Mouse (Mus musculus): ENCODE measurements around the gene Cnn1. TPM values are rescaled to one million over a fixed set of nuclear protein-coding genes. Genes with fewer than 3 reads are reported as not detected.

Cnn1 gene
- total and polyA plus RNA-seq, 3 experiments: 0.06 to 0.19 TPM; not detected in 1

DNA sequence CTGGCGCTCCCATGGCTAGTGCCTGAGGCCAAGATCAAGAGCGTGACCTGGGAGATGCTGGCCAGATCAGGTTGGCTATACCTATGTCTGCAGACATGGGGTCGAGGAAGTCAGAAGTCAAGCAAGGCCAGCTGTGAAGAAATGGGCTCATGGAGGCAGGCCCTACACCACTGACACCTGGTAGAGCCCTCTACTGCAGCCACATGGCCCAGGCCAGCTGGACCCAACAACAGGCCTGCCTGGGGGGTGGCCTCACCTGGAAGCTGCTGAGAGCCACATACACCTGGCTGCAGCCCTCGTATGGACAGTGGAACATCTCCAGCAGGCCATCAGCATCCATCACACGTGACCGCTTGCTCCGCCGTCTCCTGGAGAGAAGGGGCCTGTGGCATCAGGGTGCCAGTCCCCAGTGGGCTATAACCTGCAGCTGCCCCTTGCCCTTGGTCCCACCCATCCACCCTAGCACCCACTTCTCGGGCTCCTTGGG lies 41.9 kb upstream of the Cnn1 start:
- Histone ChIP-seq H3K36me3 (ENCODE audit: control insufficient read depth in 1 of 2, insufficient read depth in 2 of 2, low read length in 2 of 2) (peaks cover 0 to 7% of the 10 kb centered on the region in 2 experiments; a peak in 2 of 4 replicates), H3K4me3 (ENCODE audit: control insufficient read depth in 1 of 2, insufficient read depth in 1 of 2, low read depth in 2 of 2, low read length in 2 of 2) (no peak overlapping the region), H3K9me3 (replicated peaks; ENCODE audit: insufficient read depth, low read length) (no peaks in the 10 kb centered on the region), H3K27me3 (ENCODE audit: control insufficient read depth in 1 of 2, insufficient read depth in 2 of 2, low read length in 2 of 2) (no peaks in the 10 kb centered on the region), H3K79me2 (ENCODE audit: control insufficient read depth, insufficient read depth, low read length, poor library complexity) (no peaks in the 10 kb centered on the region), H3K4me1 (ENCODE audit: control insufficient read depth in 1 of 2, insufficient read depth in 2 of 2, low read length in 2 of 2) (no peaks in the 10 kb centered on the region), H3K9ac (ENCODE audit: control insufficient read depth, low read depth, low read length, poor library complexity, severe bottlenecking) (no peak overlapping the region), H3K27ac (ENCODE audit: control insufficient read depth, low read depth, low read length) (no peak overlapping the region)
- TF ChIP-seq TAL1 (IDR thresholded peaks at IDR 0.05; ENCODE audit: low read length) (no peak), POLR2AphosphoS2 (IDR thresholded peaks at IDR 0.05; ENCODE audit: low read length) (no peak), MAFK (IDR thresholded peaks at IDR 0.05; ENCODE audit: borderline replicate concordance, low read depth, low read length) (no peak), SIN3A (IDR thresholded peaks at IDR 0.05; ENCODE audit: low read length) (no peak), RAD21 (IDR thresholded peaks at IDR 0.05; ENCODE audit: low read depth, low read length) (no peak), MXI1 (IDR thresholded peaks at IDR 0.05; ENCODE audit: low read depth, low read length) (no peak), POLR2AphosphoS5 (IDR thresholded peaks at IDR 0.05; ENCODE audit: borderline replicate concordance, low read depth, low read length) (no peak), TBP (IDR thresholded peaks at IDR 0.05; ENCODE audit: low read depth, low read length) (no peak), HCFC1 (IDR thresholded peaks at IDR 0.05; ENCODE audit: low read depth, low read length) (no peak), EP300 (IDR thresholded peaks at IDR 0.05; ENCODE audit: low read depth in 1 of 2, low read length in 2 of 2) (no peak)
- DNase-seq (ENCODE audit: low read depth, low spot score): no peak

DNA sequence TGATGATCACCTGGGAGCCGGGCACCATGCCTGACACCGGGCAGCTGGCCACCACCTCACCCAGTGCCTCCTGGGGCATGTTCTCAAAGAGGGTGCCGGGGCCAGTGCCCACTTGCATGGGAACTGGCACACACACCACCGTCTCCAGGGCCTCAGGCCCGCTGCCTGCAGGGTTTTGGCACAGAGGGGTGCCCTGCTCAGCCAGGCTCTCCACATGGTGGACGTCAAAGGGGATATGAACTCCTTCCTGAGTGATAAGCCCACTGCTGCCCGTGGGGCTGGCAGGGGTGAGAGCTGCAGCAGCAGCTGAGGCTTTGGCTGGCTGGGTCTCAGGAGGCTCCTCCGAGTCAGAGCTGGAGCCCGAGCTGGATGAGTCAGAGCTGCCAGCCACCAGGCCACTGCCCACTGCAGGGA lies 41.0 kb upstream of the Cnn1 start:
- no peak for DNase-seq (ENCODE audit: low read depth, low spot score)
- no peak overlapping the region for H3K4me3 ChIP-seq (ENCODE audit: control insufficient read depth in 1 of 2, insufficient read depth in 1 of 2, low read depth in 2 of 2, low read length in 2 of 2)
- no peak overlapping the region for H3K27ac ChIP-seq (ENCODE audit: control insufficient read depth, low read depth, low read length)
- peaks cover 0 to 7% of the 10 kb centered on the region in 2 experiments; a peak in 2 of 4 replicates for H3K36me3 ChIP-seq (ENCODE audit: control insufficient read depth in 1 of 2, insufficient read depth in 2 of 2, low read length in 2 of 2)
- no peak overlapping the region for H3K9ac ChIP-seq (ENCODE audit: control insufficient read depth, low read depth, low read length, poor library complexity, severe bottlenecking)
- H3K79me2 ChIP-seq (ENCODE audit: control insufficient read depth, insufficient read depth, low read length, poor library complexity): no peaks in the 10 kb centered on the region
- TF ChIP-seq NRF1 (IDR thresholded peaks at IDR 0.05; ENCODE audit: insufficient read depth, low read depth, low read length, poor library complexity, severe bottlenecking) (no peak), KAT2A (conservative IDR thresholded peaks at IDR 0.05; ENCODE audit: low read depth, low read length) (no peak), MYB (IDR thresholded peaks at IDR 0.05; ENCODE audit: low read depth, low read length) (no peak), POLR2A (IDR thresholded peaks at IDR 0.05; ENCODE audit: control insufficient read depth in 1 of 2, insufficient read depth in 1 of 2, low read depth in 1 of 2, low read length in 2 of 2, poor library complexity in 1 of 2) (no peak), JUND (IDR thresholded peaks at IDR 0.05; ENCODE audit: low read depth, low read length) (no peak), RCOR1 (IDR thresholded peaks at IDR 0.05; ENCODE audit: low read depth, low read length) (no peak), CHD2 (IDR thresholded peaks at IDR 0.05; ENCODE audit: low read length) (no peak), EP300 (IDR thresholded peaks at IDR 0.05; ENCODE audit: low read depth in 1 of 2, low read length in 2 of 2) (no peak), USF1 (IDR thresholded peaks at IDR 0.05; ENCODE audit: low read depth, low read length) (no peak), HCFC1 (IDR thresholded peaks at IDR 0.05; ENCODE audit: low read depth, low read length) (no peak), GATA1 (IDR thresholded peaks at IDR 0.05; ENCODE audit: low read depth, low read length) (no peak), CTCF (IDR thresholded peaks at IDR 0.05 in 2 of 3, conservative IDR thresholded peaks at IDR 0.05 in 1 of 3; ENCODE audit: control insufficient read depth in 1 of 3, insufficient read depth in 1 of 3, low read depth in 2 of 3, low read length in 3 of 3, poor library complexity in 1 of 3, severe bottlenecking in 1 of 3) (no peak), UBTF (IDR thresholded peaks at IDR 0.05; ENCODE audit: borderline replicate concordance, insufficient read depth, low read depth, low read length) (no peak), RAD21 (IDR thresholded peaks at IDR 0.05; ENCODE audit: low read depth, low read length) (no peak), TAL1 (IDR thresholded peaks at IDR 0.05; ENCODE audit: low read length) (no peak), ZMIZ1 (IDR thresholded peaks at IDR 0.05; ENCODE audit: low read depth, low read length) (no peak), USF2 (IDR thresholded peaks at IDR 0.05; ENCODE audit: borderline replicate concordance in 1 of 2, insufficient read depth in 1 of 2, low read depth in 1 of 2, low read length in 2 of 2) (no peak), ZNF384 (IDR thresholded peaks at IDR 0.05; ENCODE audit: low read depth, low read length) (no peak), SMC3 (IDR thresholded peaks at IDR 0.05; ENCODE audit: low read depth, low read length) (no peak), ELF1 (IDR thresholded peaks at IDR 0.05; ENCODE audit: low read depth, low read length) (no peak)
- no peaks in the 10 kb centered on the region for H3K4me1 ChIP-seq (ENCODE audit: control insufficient read depth in 1 of 2, insufficient read depth in 2 of 2, low read length in 2 of 2)
- H3K9me3 ChIP-seq (replicated peaks; ENCODE audit: insufficient read depth, low read length): no peaks in the 10 kb centered on the region
- H3K27me3 ChIP-seq (ENCODE audit: control insufficient read depth in 1 of 2, insufficient read depth in 2 of 2, low read length in 2 of 2): no peaks in the 10 kb centered on the region
